Comparison of ENCODE assay signal across 8 mouse cellular contexts in genomic region chr17:36271586-36272256, GRCm38 (mm10). TPM values are rescaled to one million over a fixed set of nuclear protein-coding genes. Genes with fewer than 3 reads are reported as not detected.
DNase-seq lines count a peak whose midpoint lies in the region; ATAC-seq lines count a peak whose summit lies in the region.

TSS of gene Trim39 (minus strand) at chr17:36272247.

- 2% methylated on average over 43 of the region's 43 CpGs for whole genome bisulfite sequencing in forebrain, embryonic 10.5 days
- 2% methylated on average over 43 of the region's 43 CpGs for WGBS in hindbrain, embryonic 12.5 days

- H3K27ac ChIP-seq in forebrain, embryonic 10.5 days, result peak within 1 kb of the TSS; percentile 99
- H3K27ac ChIP-seq in hindbrain, embryonic 12.5 days, result peak within 1 kb of the TSS; percentile 92

- H3K36me3 ChIP-seq in forebrain, embryonic 10.5 days (replicated peaks), result peaks cover 63% of the 10 kb centered on the region
- H3K36me3 ChIP-seq in hindbrain, embryonic 12.5 days, result peaks cover 36% of the 10 kb centered on the region

- H3K4me1 ChIP-seq in forebrain, embryonic 10.5 days, result peaks cover 32% of the 10 kb centered on the region
- H3K4me1 ChIP-seq in hindbrain, embryonic 12.5 days, result peaks cover 30% of the 10 kb centered on the region

- H3K4me3 ChIP-seq in forebrain, embryonic 10.5 days, result peak within 1 kb of the TSS; percentile 85
- peak within 1 kb of the TSS; percentile 95 for H3K4me3 ChIP-seq in hindbrain, embryonic 12.5 days

- H3K27me3 ChIP-seq in forebrain, embryonic 10.5 days (ENCODE audit: poor library complexity, severe bottlenecking), result no peaks in the 10 kb centered on the region
- no peaks in the 10 kb centered on the region for H3K27me3 ChIP-seq in hindbrain, embryonic 12.5 days

- peak within 1 kb of the TSS; percentile 95 for H3K9ac ChIP-seq in hindbrain, embryonic 12.5 days

- H3K9me3 ChIP-seq in forebrain, embryonic 10.5 days, result no peaks in the 10 kb centered on the region
- H3K9me3 ChIP-seq in hindbrain, embryonic 12.5 days (replicated peaks), result no peaks in the 10 kb centered on the region

- H3K4me2 ChIP-seq in hindbrain, embryonic 12.5 days (replicated peaks), result peak within 1 kb of the TSS; percentile 93

- peak; percentile 88 for ATAC-seq in hindbrain, embryonic 12.5 days (ENCODE audit: low FRiP score)
- peak; percentile 86 for ATAC-seq in megakaryocyte progenitor cell, adult 5-6 weeks (replicated peaks; ENCODE audit: poor library complexity)

- DNase-seq in heart, adult 11 months, result peak; percentile 99
- no peak for DNase-seq in heart, postnatal 4 days
- DNase-seq in brain, embryonic 18.5 days (ENCODE audit: low read depth, low spot score), result peak; percentile 61
- DNase-seq in forebrain, embryonic 10.5 days (ENCODE audit: extremely low spot score, low spot score), result peak; percentile 83
- DNase-seq in left cerebral cortex, adult 8-10 months (ENCODE audit: low spot score in 2 of 2), result peak; percentile 82 to 89
- peak; percentile 70 for DNase-seq in skeletal muscle tissue, adult 2 months (ENCODE audit: low read depth, low spot score)

RNA-seq across cellular contexts. Expression of gene Trim39, which starts in this region (rescaled TPM):
- 1 to 10 TPM; 8.3 TPM for total RNA-seq in heart, postnatal 4 days (2021)
- polyA plus RNA-seq in forebrain, embryonic 10.5 days (2016; fragmentation: Nextera tagmentation; extraction: Ambion mirVana), result 20.5 and 23.9 TPM in 2 replicates
- 26.0 and 28.6 TPM in 2 replicates for polyA plus RNA-seq in hindbrain, embryonic 12.5 days (2016; fragmentation: Nextera tagmentation; extraction: Ambion mirVana)
- total RNA-seq in left cerebral cortex, adult 8-10 months (2022), result 10 to 100 TPM; 20.6 to 24.7 (median 23.3) TPM
- total RNA-seq in megakaryocyte progenitor cell, adult 5-6 weeks (2015), result 13.2 and 14.1 TPM in 2 replicates
- total RNA-seq in megakaryocyte progenitor cell, adult 5-6 weeks (2017), result 15.3 and 16.3 TPM in 2 replicates
